Mouse (Mus musculus): ENCODE measurements around the gene R3hdm4. TPM values are rescaled to one million over a fixed set of nuclear protein-coding genes. Genes with fewer than 3 reads are reported as not detected.

R3hdm4 gene
- 110 and 123 TPM in 2 replicates for polyA plus RNA-seq (2012; rRNA removed)

GRCm38 (mm10) chr10:79920958-79921535, at the start of gene R3hdm4:
TSS of gene R3hdm4 (minus strand) at chr10:79921208.

DNA sequence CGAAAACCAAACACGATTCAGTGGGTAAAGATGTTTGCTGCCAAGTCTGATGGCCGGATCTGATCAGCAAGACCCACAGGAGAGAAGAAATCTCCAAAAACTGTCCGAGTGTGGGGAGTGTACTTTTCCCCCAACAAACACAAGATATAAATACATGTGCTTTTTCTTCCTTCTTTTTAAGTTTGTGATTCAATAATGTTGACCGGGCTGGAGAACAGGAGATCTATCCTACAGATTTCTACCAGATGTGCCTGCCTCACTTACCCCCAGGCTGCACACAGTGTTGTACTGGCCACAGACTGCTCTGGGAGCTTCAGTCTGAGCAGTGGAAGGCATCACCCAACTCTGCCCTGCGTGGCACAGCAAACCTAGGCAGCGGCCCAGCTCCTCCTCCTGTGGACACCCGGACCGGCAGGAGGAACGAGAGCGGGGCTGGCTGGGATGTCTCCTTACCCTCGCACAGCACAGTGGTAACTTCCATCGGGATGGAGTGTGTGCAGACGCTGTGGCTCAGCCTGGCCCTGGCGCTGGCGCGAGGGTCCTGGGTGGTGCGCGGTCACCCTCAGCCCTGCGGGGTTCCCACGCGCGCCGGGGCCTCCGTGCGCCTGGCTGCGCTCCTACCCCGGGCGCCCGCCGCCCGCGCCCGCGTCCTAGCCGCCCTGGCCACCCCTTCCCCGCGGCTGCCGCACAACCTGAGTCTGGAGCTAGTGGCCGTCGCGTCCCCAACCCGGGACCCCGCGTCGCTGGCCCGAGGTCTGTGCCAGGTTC, 49.6 kb upstream of the R3hdm4 start, which contains the start of gene Grin3b:
Grin3b (plus strand) TSS at position 301 of the 768 bp plus-strand sequence.

GRCm38 (mm10) chr10:79959847-79960601, 39.0 kb upstream of the R3hdm4 start, which contains the start of gene Wdr18:
TSS of gene Wdr18 (plus strand) at chr10:79960152.

GRCm38 (mm10) chr10:79926491-79927323, 5.7 kb upstream of the R3hdm4 start, which contains the start of gene Arid3a:
TSS of gene Arid3a (plus strand) at chr10:79927043.

DNA sequence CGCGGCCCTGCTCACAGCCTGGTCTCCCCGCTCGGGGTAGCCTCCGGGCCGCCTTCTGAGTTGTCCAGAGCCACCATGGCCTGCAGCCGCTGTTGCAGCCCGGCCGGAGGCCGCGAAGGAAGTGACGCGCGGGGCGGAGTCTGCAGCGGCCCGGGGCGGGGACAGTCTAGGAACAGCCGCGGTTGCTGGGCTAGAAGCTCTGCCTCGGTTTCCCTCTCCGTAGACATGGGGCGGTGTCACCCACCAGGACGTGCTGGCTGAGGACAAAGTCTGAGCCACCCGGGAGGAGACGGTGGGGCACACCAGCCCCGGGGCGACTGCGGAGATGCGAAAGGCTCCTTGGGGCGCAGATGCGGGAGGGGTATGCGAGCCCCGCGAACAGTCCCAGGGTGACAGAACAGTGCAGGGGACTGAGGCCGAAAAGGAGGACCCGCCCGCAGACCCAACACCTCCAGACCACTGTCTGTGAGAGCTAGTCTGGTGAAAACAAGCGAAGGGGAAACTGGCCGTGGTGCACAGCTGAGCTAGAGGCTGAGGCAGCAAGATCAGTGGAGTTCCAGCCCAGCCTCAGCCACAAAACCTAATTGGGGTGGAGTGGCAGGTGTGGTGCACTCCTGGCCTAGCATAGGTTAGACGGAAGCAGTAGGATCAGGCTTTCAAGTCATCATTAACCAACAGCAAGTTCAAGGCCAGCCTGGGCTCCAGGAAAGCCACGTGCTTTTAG, 4.0 kb downstream of the R3hdm4 start, which contains the start of gene Kiss1r:
Kiss1r (plus strand) TSS at position 164 of the 724 bp plus-strand sequence.

GRCm38 (mm10) chr10:79910556-79910955, 10.5 kb downstream of the R3hdm4 start, which contains the start of gene Gm26602:
TSS of gene Gm26602 (plus strand) at chr10:79910856.

GRCm38 (mm10) chr10:79908167-79909091, 12.6 kb downstream of the R3hdm4 start, which contains the start of gene Med16:
TSS of gene Med16 (minus strand) at chr10:79908923.

GRCm38 (mm10) chr10:79890670-79891069, 30.3 kb downstream of the R3hdm4 start, which contains the start of gene Cfd:
TSS of gene Cfd (plus strand) at chr10:79890853.

GRCm38 (mm10) chr10:79886054-79886453, 35.0 kb downstream of the R3hdm4 start, which contains the start of gene Elane:
TSS of gene Elane (plus strand) at chr10:79886247.

DNA sequence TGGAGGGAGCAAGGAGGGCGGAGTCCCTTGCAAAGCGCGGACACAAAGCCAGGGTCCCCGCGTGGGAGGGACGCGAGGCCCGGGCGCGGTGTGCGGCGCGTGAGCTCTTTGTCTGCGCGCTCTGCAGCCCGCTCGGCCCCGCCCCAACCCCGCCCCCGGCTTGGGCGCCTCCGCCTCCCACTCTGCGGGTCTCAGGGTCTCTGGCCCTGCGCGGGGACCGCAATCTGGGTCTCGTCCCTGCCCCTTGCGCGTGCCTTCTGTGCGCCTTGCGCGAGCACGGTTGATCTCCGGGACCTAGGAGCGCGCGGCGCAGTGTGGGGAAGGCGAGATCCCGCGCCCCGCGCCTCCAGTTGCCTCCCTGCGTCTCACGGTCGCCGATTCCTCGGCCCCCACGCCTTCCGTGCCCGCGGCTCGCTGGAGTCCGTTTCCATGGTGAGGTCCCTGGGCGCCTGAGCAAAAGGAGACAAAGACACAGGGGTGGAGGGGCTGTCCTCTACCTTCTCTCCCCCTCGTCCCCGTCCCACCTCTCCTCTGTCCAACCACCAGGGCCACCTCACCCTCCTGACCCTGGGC, 46.6 kb downstream of the R3hdm4 start, which contains the start of the genes Prtn3 and Plppr3:
Prtn3 (plus strand) TSS at position 187 of the 573 bp plus-strand sequence.
Plppr3 (minus strand) TSS at position 345 of the 573 bp plus-strand sequence.

Other genes starting within 250 kb of the R3hdm4 start
- gene Cdc34, start 239.0 kb downstream of the R3hdm4 start, polyA plus RNA-seq (2012; rRNA removed) = 177 and 195 TPM in 2 replicates
- 0.81 and 1.5 TPM in 2 replicates for gene Gzmm, start 232.2 kb downstream of the R3hdm4 start, polyA plus RNA-seq (2012; rRNA removed)
- 332 and 473 TPM in 2 replicates for gene Bsg, start 216.7 kb downstream of the R3hdm4 start, polyA plus RNA-seq (2012; rRNA removed)
- 1.0 and 1.2 TPM in 2 replicates for gene Hcn2, start 204.6 kb downstream of the R3hdm4 start, polyA plus RNA-seq (2012; rRNA removed)
- 51.6 and 58.3 TPM in 2 replicates for gene Polrmt, start 174.6 kb downstream of the R3hdm4 start, polyA plus RNA-seq (2012; rRNA removed)
- gene Fgf22, start 166.1 kb downstream of the R3hdm4 start, polyA plus RNA-seq (2012; rRNA removed) = 0.08 and 0.26 TPM in 2 replicates
- gene Rnf126, start 154.3 kb downstream of the R3hdm4 start, polyA plus RNA-seq (2012; rRNA removed) = 122 and 132 TPM in 2 replicates
- gene Fstl3, start 143.9 kb downstream of the R3hdm4 start, polyA plus RNA-seq (2012; rRNA removed) = 1.00 and 2.3 TPM in 2 replicates
- 0.08 and 0.16 TPM in 2 replicates for gene Prss57, start 130.2 kb downstream of the R3hdm4 start, polyA plus RNA-seq (2012; rRNA removed)
- gene Palm, start 127.6 kb downstream of the R3hdm4 start, polyA plus RNA-seq (2012; rRNA removed) = 98.3 and 130 TPM in 2 replicates
- gene Misp, start 100.2 kb downstream of the R3hdm4 start, polyA plus RNA-seq (2012; rRNA removed) = 0.64 and 0.96 TPM in 2 replicates
- gene Ptbp1, start 66.8 kb downstream of the R3hdm4 start, polyA plus RNA-seq (2012; rRNA removed) = 162 and 407 TPM in 2 replicates
- 15.3 and 15.8 TPM in 2 replicates for gene Prtn3, start 46.7 kb downstream of the R3hdm4 start, polyA plus RNA-seq (2012; rRNA removed)
- 256 and 339 TPM in 2 replicates for gene Plppr3, start 46.6 kb downstream of the R3hdm4 start, polyA plus RNA-seq (2012; rRNA removed)
- 0.43 and 0.54 TPM in 2 replicates for gene Elane, start 35.0 kb downstream of the R3hdm4 start, polyA plus RNA-seq (2012; rRNA removed)
- gene Cfd, start 30.4 kb downstream of the R3hdm4 start, polyA plus RNA-seq (2012; rRNA removed) = 0.09 and 0.50 TPM in 2 replicates
- gene Med16, start 12.3 kb downstream of the R3hdm4 start, polyA plus RNA-seq (2012; rRNA removed) = 47.8 and 59.6 TPM in 2 replicates
- gene Gm26602, start 10.4 kb downstream of the R3hdm4 start, polyA plus RNA-seq (2012; rRNA removed) = not detected in 2 replicates
- 1.2 and 1.3 TPM in 2 replicates for gene Kiss1r, start 4.2 kb downstream of the R3hdm4 start, polyA plus RNA-seq (2012; rRNA removed)
- gene Arid3a, start 5.8 kb upstream of the R3hdm4 start, polyA plus RNA-seq (2012; rRNA removed) = 11.1 and 12.1 TPM in 2 replicates
- gene Wdr18, start 38.9 kb upstream of the R3hdm4 start, polyA plus RNA-seq (2012; rRNA removed) = 40.0 and 55.7 TPM in 2 replicates
- 0.28 and 0.39 TPM in 2 replicates for gene Grin3b, start 49.5 kb upstream of the R3hdm4 start, polyA plus RNA-seq (2012; rRNA removed)
- 120 and 158 TPM in 2 replicates for gene Tmem259, start 63.1 kb upstream of the R3hdm4 start, polyA plus RNA-seq (2012; rRNA removed)
- 66.5 and 128 TPM in 2 replicates for gene Cnn2, start 67.4 kb upstream of the R3hdm4 start, polyA plus RNA-seq (2012; rRNA removed)
- gene Abca7, start 75.3 kb upstream of the R3hdm4 start, polyA plus RNA-seq (2012; rRNA removed) = 7.7 and 7.9 TPM in 2 replicates
- gene Arhgap45, start 95.4 kb upstream of the R3hdm4 start, polyA plus RNA-seq (2012; rRNA removed) = 12.5 and 14.7 TPM in 2 replicates
- 194 and 280 TPM in 2 replicates for gene Polr2e, start 118.6 kb upstream of the R3hdm4 start, polyA plus RNA-seq (2012; rRNA removed)
- 416 and 440 TPM in 2 replicates for gene Gpx4, start 126.0 kb upstream of the R3hdm4 start, polyA plus RNA-seq (2012; rRNA removed)
- gene Sbno2, start 184.4 kb upstream of the R3hdm4 start, polyA plus RNA-seq (2012; rRNA removed) = 16.6 and 19.3 TPM in 2 replicates
- gene Stk11, start 194.6 kb upstream of the R3hdm4 start, polyA plus RNA-seq (2012; rRNA removed) = 119 and 142 TPM in 2 replicates
- gene Atp5d, start 217.4 kb upstream of the R3hdm4 start, polyA plus RNA-seq (2012; rRNA removed) = 329 and 334 TPM in 2 replicates
- 33.8 and 39.4 TPM in 2 replicates for gene Cbarp, start 219.6 kb upstream of the R3hdm4 start, polyA plus RNA-seq (2012; rRNA removed)
- 171 and 228 TPM in 2 replicates for gene Midn, start 227.1 kb upstream of the R3hdm4 start, polyA plus RNA-seq (2012; rRNA removed)
- 260 and 305 TPM in 2 replicates for gene Cirbp, start 244.8 kb upstream of the R3hdm4 start, polyA plus RNA-seq (2012; rRNA removed)